Comparison of ENCODE assay signal across 27 mouse cellular contexts in genomic region chr1:90975960-90976359, GRCm38 (mm10). TPM values are rescaled to one million over a fixed set of nuclear protein-coding genes. Genes with fewer than 3 reads are reported as not detected.
DNase-seq lines count a peak whose midpoint lies in the region; ATAC-seq lines count a peak whose summit lies in the region.
"Had no signal": no experiment of that assay in that cellular context is flagged by ENCODE, and none has a peak within 500 bp of the region (broad histone marks: within the 10 kb centered on the region; RNA-seq: fewer than 3 reads in every experiment).

No protein-coding gene starts in this region.

- peak; percentile 1 for DNase-seq in gastrocnemius, postnatal 25 days
- DNase-seq in gastrocnemius, postnatal 10 days = no peak
- DNase-seq in neural tube, embryonic 11.5 days (ENCODE audit: low spot score) = no peak
- DNase-seq in neural tube, embryonic 10.5 days (ENCODE audit: extremely low spot score, low spot score) = no peak
- DNase-seq in midbrain, embryonic 11.5 days (ENCODE audit: low spot score, missing footprints) = peak; percentile 87
- no peak for DNase-seq in thymus, postnatal 10 days (ENCODE audit: low spot score in 2 of 2)
- DNase-seq in cerebellum, postnatal 36 days = no peak
- DNase-seq: adrenal gland, adult 2 months; cerebellum, adult 9-10 months; heart, postnatal 4 days; kidney, adult 9 months; kidney, postnatal 4 days; lung, postnatal 4 days; thymus, postnatal 25 days had no signal

- H3K9ac ChIP-seq in neural tube, embryonic 11.5 days (ENCODE audit: low read length) = no peak overlapping the region
- H3K9ac ChIP-seq in midbrain, embryonic 11.5 days (ENCODE audit: low read length) = no peak overlapping the region
- H3K9ac ChIP-seq: embryonic facial prominence, embryonic 15.5 days; intestine, embryonic 15.5 days; limb, embryonic 13.5 days; liver, embryonic 14.5 days; lung, embryonic 15.5 days had no signal

- H3K27me3 ChIP-seq in neural tube, embryonic 11.5 days (ENCODE audit: control insufficient read depth, insufficient read depth, low read length) = no peaks in the 10 kb centered on the region
- peaks cover 4% of the 10 kb centered on the region; the same call in 1 of the 2 replicates for H3K27me3 ChIP-seq in midbrain, embryonic 11.5 days (ENCODE audit: control insufficient read depth, insufficient read depth, low read length)
- H3K27me3 ChIP-seq: embryonic facial prominence, embryonic 15.5 days; intestine, embryonic 15.5 days; lung, embryonic 15.5 days; neural tube, embryonic 12.5 days had no signal

- H3K4me3 ChIP-seq in neural tube, embryonic 11.5 days (ENCODE audit: low read depth, low read length) = no peak overlapping the region
- no peak overlapping the region for H3K4me3 ChIP-seq in midbrain, embryonic 11.5 days (ENCODE audit: low read depth, low read length)
- H3K4me3 ChIP-seq: embryonic facial prominence, embryonic 15.5 days; intestine, embryonic 15.5 days; limb, embryonic 13.5 days; lung, embryonic 15.5 days; neural tube, embryonic 12.5 days had no signal

- no peak overlapping the region for H3K27ac ChIP-seq in neural tube, embryonic 11.5 days (ENCODE audit: low read depth, low read length)
- no peak overlapping the region for H3K27ac ChIP-seq in midbrain, embryonic 11.5 days (ENCODE audit: low read depth, low read length)
- H3K27ac ChIP-seq: embryonic facial prominence, embryonic 15.5 days; intestine, embryonic 15.5 days; limb, embryonic 13.5 days; liver, embryonic 14.5 days; lung, embryonic 15.5 days; neural tube, embryonic 12.5 days had no signal

- WGBS in neural tube, embryonic 11.5 days = 76% methylated on average over 4 of the region's 4 CpGs
- 67% methylated on average over 4 of the region's 4 CpGs for WGBS in midbrain, embryonic 11.5 days

- peaks cover 24% of the 10 kb centered on the region for H3K4me1 ChIP-seq in neural tube, embryonic 11.5 days (ENCODE audit: control insufficient read depth, insufficient read depth, low read length)
- H3K4me1 ChIP-seq in midbrain, embryonic 11.5 days (ENCODE audit: control insufficient read depth, insufficient read depth, low read length) = peaks cover 31% of the 10 kb centered on the region

- H3K9me3 ChIP-seq in neural tube, embryonic 11.5 days (ENCODE audit: control insufficient read depth, low read length) = no peaks in the 10 kb centered on the region
- no peaks in the 10 kb centered on the region for H3K9me3 ChIP-seq in midbrain, embryonic 11.5 days (ENCODE audit: control insufficient read depth, low read length)
- H3K9me3 ChIP-seq: embryonic facial prominence, embryonic 15.5 days; intestine, embryonic 15.5 days; limb, embryonic 13.5 days; lung, embryonic 15.5 days; neural tube, embryonic 12.5 days had no signal

- H3K36me3 ChIP-seq in neural tube, embryonic 11.5 days (ENCODE audit: control insufficient read depth, insufficient read depth, low read length) = no peaks in the 10 kb centered on the region
- no peaks in the 10 kb centered on the region for H3K36me3 ChIP-seq in midbrain, embryonic 11.5 days (ENCODE audit: control insufficient read depth, insufficient read depth, low read length)
- H3K36me3 ChIP-seq: embryonic facial prominence, embryonic 15.5 days; intestine, embryonic 15.5 days; limb, embryonic 13.5 days; lung, embryonic 15.5 days; neural tube, embryonic 12.5 days had no signal

- H3K4me2 ChIP-seq in neural tube, embryonic 11.5 days (ENCODE audit: low read depth) = no peak overlapping the region
- H3K4me2 ChIP-seq in midbrain, embryonic 11.5 days = no peak overlapping the region
- H3K4me2 ChIP-seq: embryonic facial prominence, embryonic 15.5 days; intestine, embryonic 15.5 days; limb, embryonic 13.5 days; lung, embryonic 15.5 days had no signal

- 0 out of 2 replicates have a peak, but pooled peaks have one; percentile 20 for ATAC-seq in neural tube, embryonic 11.5 days (ENCODE audit: insufficient read depth, low FRiP score, low TSS enrichment)
- ATAC-seq in midbrain, embryonic 11.5 days (ENCODE audit: low FRiP score) = no peak
- ATAC-seq: intestine, embryonic 15.5 days had no signal

RNA-seq across cellular contexts. Expression of gene Rab17, which starts 6.5 kb away (rescaled TPM):
- total RNA-seq in gastrocnemius, postnatal 25 days (2021) = not detected
- not detected for total RNA-seq in gastrocnemius, postnatal 10 days (2021)
- polyA plus RNA-seq in neural tube, embryonic 11.5 days (2014; fragmentation: Nextera tagmentation; extraction: Ambion mirVana) = 0.15 and 0.38 TPM in 2 replicates
- not detected in 2 replicates for polyA plus RNA-seq in midbrain, embryonic 11.5 days (2014; fragmentation: Nextera tagmentation; extraction: Ambion mirVana)
- total RNA-seq: gastrocnemius, adult 18-20 months; layer of hippocampus, postnatal 14 days had no signal
- polyA plus RNA-seq: neural tube, embryonic 12.5 days had no signal

RNA-seq across cellular contexts. Expression of gene Lrrfip1, which starts 22.6 kb away (rescaled TPM):
- total RNA-seq in gastrocnemius, postnatal 25 days (2021) = 100 to 1,000 TPM; 143 to 163 TPM
- total RNA-seq in gastrocnemius, postnatal 10 days (2021) = 100 to 1,000 TPM; 247 to 265 TPM
- polyA plus RNA-seq in neural tube, embryonic 11.5 days (2014; fragmentation: Nextera tagmentation; extraction: Ambion mirVana) = 26.9 and 29.9 TPM in 2 replicates
- 20.2 and 21.1 TPM in 2 replicates for polyA plus RNA-seq in midbrain, embryonic 11.5 days (2014; fragmentation: Nextera tagmentation; extraction: Ambion mirVana)

RNA-seq across cellular contexts. Expression of gene Prlh, which starts 23.1 kb away (rescaled TPM):
- not detected for total RNA-seq in gastrocnemius, postnatal 25 days (2021)
- not detected for total RNA-seq in gastrocnemius, postnatal 10 days (2021)
- not detected in 2 replicates for polyA plus RNA-seq in neural tube, embryonic 11.5 days (2014; fragmentation: Nextera tagmentation; extraction: Ambion mirVana)
- not detected in 2 replicates for polyA plus RNA-seq in midbrain, embryonic 11.5 days (2014; fragmentation: Nextera tagmentation; extraction: Ambion mirVana)
- total RNA-seq: adrenal gland, adult 2 months; gastrocnemius, adult 18-20 months; granulocyte monocyte progenitor cell, adult 5-6 weeks; heart, postnatal 4 days; layer of hippocampus, postnatal 14 days; left cerebral cortex, postnatal 14 days had no signal
- polyA plus RNA-seq: adrenal gland, adult 2 months; cortical plate, adult 2 months; embryonic facial prominence, embryonic 15.5 days; heart, embryonic 14.5 days; intestine, embryonic 15.5 days; limb, embryonic 13.5 days; liver, embryonic 14.5 days; lung, embryonic 15.5 days; neural tube, embryonic 12.5 days; small intestine, adult 2 months had no signal

Comparison
In these comparisons a context has a peak if more than half of its experiments do, and no peak if none do; other contexts are left out.
1. DNase-seq: peak in gastrocnemius, postnatal 25 days (single experiment) and midbrain, embryonic 11.5 days (single experiment); none in gastrocnemius, postnatal 10 days (single experiment), neural tube, embryonic 11.5 days (single experiment), neural tube, embryonic 10.5 days (single experiment), thymus, postnatal 10 days (0 of 2) and cerebellum, postnatal 36 days (0 of 2).